Mouse (Mus musculus) embryonic fibroblast, embryonic 13.5 days (primary cell): ENCODE measurements around the gene Nrn1.

Experiments
- CTCF ChIP-seq: IDR thresholded peaks from 2 replicates; pipeline ENCODE4 v1.5.1; 2011; ENCODE audit warnings: mild to moderate bottlenecking, control low read depth, low read length, moderate library complexity, borderline replicate concordance; ENCODE audit not compliant: insufficient read depth
- POLR2A ChIP-seq: IDR thresholded peaks from 2 replicates; pipeline ENCODE4 v1.6.1; 2011; ENCODE audit warnings: low read depth, mild to moderate bottlenecking, control low read depth, low read length, moderate library complexity

GRCm38 (mm10) chr13:36722309-36722708 is 12.6 kb downstream of the Nrn1 start:
- TF ChIP-seq CTCF (no peak), POLR2A (no peak)
